Mouse (Mus musculus) embryonic fibroblast, embryonic 13.5 days (primary cell): ENCODE measurements around the gene Grik5.

Source experiments
- CTCF ChIP-seq: IDR thresholded peaks from 2 replicates; pipeline ENCODE4 v1.5.1; 2011; ENCODE audit warnings: mild to moderate bottlenecking, control low read depth, low read length, moderate library complexity, borderline replicate concordance; ENCODE audit not compliant: insufficient read depth
- POLR2A ChIP-seq: IDR thresholded peaks from 2 replicates; pipeline ENCODE4 v1.6.1; 2011; ENCODE audit warnings: low read depth, mild to moderate bottlenecking, control low read depth, low read length, moderate library complexity

GRCm38 (mm10) chr7:25056951-25057350 is 15.2 kb downstream of the Grik5 start:
- TF ChIP-seq POLR2A, result no peak
- no peak for TF ChIP-seq CTCF
